Mouse (Mus musculus): ENCODE data around the gene Vmn1r185.
"Not testable (repeated sequence)": the region's sequence is repeated elsewhere in the genome, so short reads cannot be mapped to it uniquely, and the experiment has no call there.

Vmn1r185 gene

GRCm38 (mm10) chr7:26618364-26618763 is at the start of gene Vmn1r185:
Gene Vmn1r185, minus strand, starts transcription at chr7:26618464.
- DNase-seq (ENCODE audit: low spot score) = not testable (repeated sequence)

DNA sequence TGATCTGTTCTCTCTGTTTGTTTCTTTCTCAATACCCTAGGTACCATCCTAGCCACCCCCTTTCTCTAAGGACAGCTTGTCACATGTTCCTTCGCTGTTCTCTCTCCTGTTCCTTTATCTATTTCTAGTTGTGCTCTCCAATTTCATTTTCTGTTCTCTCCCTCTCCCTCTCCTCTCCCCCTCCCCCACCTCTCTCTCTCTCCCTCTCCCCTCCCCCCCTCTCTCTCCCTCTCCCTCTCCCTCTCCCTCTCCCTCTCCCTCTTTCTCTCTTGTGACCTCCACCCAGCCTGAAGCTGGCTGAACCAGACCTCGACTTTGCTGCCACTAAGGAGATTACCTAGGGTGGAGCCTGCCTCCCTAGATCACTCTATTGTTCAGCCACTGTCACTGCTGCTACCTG is 49.2 kb upstream of the Vmn1r185 start:
- not testable (repeated sequence) for DNase-seq (ENCODE audit: low spot score)

DNA sequence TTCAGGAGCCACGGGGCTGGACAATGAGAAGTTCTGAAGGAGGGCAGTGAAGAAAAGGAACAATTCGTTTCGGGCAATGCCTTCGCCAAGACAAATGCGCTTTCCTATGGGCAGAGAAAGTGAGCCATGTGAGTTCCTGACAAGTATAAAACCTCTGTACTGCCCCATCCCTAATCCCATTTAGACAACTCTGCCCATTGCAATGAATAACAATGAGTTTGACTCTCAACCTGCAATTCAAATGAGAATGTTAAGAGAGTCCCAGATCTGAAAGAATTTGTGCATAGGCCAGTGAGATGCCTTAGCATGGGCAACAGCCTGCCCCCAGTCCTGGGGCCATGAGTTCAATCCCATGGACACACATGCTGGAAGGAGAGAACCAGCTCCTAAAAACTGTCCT is 47.7 kb upstream of the Vmn1r185 start:
- no peak for DNase-seq (ENCODE audit: low spot score)

- no peak for DNase-seq (ENCODE audit: low spot score)
These were observed 28.5 kb downstream of the Vmn1r185 start for GRCm38 (mm10) chr7:26589774-26590173.

DNA sequence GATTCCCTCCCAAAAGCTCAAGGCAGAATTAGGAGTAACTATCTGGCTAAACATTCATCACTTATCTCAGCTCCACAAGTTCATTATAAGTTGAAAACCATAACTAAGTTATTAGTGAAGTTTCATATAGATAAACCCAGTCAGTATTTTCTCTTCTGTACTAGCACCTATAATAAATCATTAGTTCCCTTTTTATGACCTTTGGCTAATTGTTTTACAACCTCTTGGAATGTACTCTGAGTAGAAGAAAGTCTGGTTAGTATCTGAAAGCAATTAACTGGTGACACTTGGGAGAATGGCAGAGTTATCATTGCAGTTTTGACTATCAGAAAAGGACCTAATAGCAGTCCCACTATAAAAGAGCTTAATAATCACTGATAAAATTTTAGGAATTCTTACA is 29.2 kb downstream of the Vmn1r185 start:
- no peak for DNase-seq (ENCODE audit: low spot score)
